Mouse (Mus musculus): ENCODE data around the gene Strn3. TPM values are rescaled to one million over a fixed set of nuclear protein-coding genes. Genes with fewer than 3 reads are reported as not detected.
"Not testable (repeated sequence)": the region's sequence is repeated elsewhere in the genome, so short reads cannot be mapped to it uniquely, and the experiment has no call there.

Gene Strn3
- polyA plus RNA-seq, 1 experiment = 15.7 TPM

DNA sequence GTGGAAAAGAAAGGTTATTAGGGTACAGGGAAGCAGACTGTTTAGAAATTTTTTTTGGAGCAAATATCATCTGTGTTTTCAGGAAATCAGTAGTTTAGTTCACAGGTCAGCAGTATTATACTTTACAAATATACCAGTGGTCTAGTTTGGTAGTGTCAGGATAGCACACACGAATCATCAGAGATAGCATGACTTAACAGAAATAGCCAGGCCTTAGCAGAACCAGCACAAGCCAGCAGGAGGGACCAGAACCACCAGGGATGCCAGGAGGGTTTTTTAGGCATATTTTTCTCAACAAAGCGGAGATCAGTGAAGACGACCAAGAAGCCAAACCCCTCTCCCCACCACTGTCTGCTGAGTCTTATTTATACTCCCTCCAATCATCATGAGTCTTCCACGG is 18.4 kb downstream of the Strn3 start:
- peaks cover 17% of the 10 kb centered on the region for H3K4me1 ChIP-seq (ENCODE audit: control insufficient read depth, insufficient read depth, low read length)
- no peaks in the 10 kb centered on the region for H3K36me3 ChIP-seq (ENCODE audit: control insufficient read depth, insufficient read depth, low read length)
- TF ChIP-seq POLR2A (IDR thresholded peaks at IDR 0.05; ENCODE audit: low read depth, low read length) (no peak), CTCF (conservative IDR thresholded peaks at IDR 0.05; ENCODE audit: insufficient read depth, insufficient read length, low read depth, low read length) (no peak)

DNA sequence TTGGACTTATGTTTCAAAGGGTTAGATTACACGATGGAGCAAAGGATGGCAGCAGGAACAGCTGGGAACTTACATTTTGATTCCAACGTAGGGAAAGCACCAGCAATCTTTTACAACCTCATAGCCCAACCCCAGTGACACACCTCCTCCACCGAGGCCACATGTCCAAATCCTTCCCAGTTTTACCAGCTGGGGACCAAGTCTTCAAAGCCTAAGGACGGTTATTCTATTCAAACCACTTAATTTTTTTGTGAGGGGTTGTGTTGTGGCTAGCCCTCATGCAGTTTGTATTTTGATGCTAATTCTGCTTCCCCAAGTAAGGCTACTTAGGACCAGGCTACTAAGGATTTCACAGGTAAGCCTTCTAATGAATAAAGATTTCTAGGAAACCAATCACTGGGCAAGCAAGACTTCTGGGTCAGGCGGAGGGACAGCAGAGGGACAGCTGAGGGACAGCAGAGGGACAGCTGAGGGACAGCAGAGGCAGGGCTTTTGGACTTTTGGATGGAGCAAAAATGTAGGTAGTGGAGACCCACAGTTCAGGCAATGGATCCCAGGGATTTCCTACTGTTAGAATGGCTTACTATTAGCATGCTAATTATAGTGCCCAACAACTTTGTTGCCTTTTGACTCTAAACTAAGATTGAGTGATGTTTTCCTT is 20.3 kb downstream of the Strn3 start:
- Histone ChIP-seq H3K27me3 (replicated peaks; ENCODE audit: control insufficient read depth, insufficient read depth, low read length) (no peaks in the 10 kb centered on the region), H3K4me1 (ENCODE audit: control insufficient read depth, insufficient read depth, low read length) (peaks cover 20% of the 10 kb centered on the region), H3K4me3 (ENCODE audit: insufficient read depth, low read depth, low read length) (no peak overlapping the region), H3K36me3 (ENCODE audit: control insufficient read depth, insufficient read depth, low read length) (no peaks in the 10 kb centered on the region), H3K27ac (ENCODE audit: insufficient read depth, low read depth, low read length) (no peak overlapping the region)
- 44% methylated on average over 5 of the region's 5 CpGs for WGBS
- DNase-seq = no peak
- TF ChIP-seq POLR2A (IDR thresholded peaks at IDR 0.05; ENCODE audit: low read depth, low read length) (no peak), CTCF (conservative IDR thresholded peaks at IDR 0.05; ENCODE audit: insufficient read depth, insufficient read length, low read depth, low read length) (no peak)

More for the DNA sequence above, 18.4 kb downstream of the Strn3 start:
- Histone ChIP-seq H3K27ac (ENCODE audit: insufficient read depth, low read depth, low read length) (no peak overlapping the region), H3K4me3 (ENCODE audit: insufficient read depth, low read depth, low read length) (no peak overlapping the region), H3K27me3 (replicated peaks; ENCODE audit: control insufficient read depth, insufficient read depth, low read length) (no peaks in the 10 kb centered on the region)
- DNase-seq = no peak
- 56% methylated on average over 4 of the region's 4 CpGs for WGBS

DNA sequence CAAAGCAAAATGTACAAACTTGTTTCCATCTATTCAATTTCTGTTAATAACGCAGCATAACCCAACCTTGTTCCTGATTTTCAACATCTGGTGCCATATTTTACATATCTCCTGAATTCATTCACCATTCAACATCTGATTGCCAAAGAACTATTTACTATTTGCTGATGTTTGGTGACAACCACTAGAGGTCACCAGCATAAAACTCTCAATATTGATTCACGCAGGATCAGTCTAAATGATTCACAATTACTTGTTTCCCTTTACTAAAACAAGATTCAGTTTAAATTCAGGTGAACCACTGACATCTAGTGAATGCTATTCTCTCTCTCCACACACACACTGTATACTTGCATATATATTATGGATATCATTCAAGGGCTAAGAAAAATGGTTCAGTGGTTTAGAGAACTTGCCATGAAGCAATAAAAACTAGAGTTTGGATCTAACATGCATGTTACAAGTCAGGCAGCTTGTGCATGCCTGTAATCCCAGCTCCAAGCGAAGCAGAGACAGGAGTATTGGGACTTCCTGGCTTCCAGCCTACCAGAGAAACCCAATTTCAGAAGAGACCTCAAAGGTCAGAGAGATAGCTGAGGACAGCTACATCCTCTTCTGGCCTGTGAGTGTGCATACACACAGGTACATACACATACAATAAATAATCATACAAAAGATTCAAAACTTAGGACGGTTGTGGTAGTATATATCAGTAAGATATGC is 24.8 kb downstream of the Strn3 start:
- Histone ChIP-seq H3K4me1 (ENCODE audit: control insufficient read depth, insufficient read depth, low read length) (peaks cover 33% of the 10 kb centered on the region), H3K27ac (ENCODE audit: insufficient read depth, low read depth, low read length) (no peak overlapping the region), H3K27me3 (replicated peaks; ENCODE audit: control insufficient read depth, insufficient read depth, low read length) (no peaks in the 10 kb centered on the region), H3K36me3 (ENCODE audit: control insufficient read depth, insufficient read depth, low read length) (no peaks in the 10 kb centered on the region), H3K4me3 (ENCODE audit: insufficient read depth, low read depth, low read length) (no peak overlapping the region)
- TF ChIP-seq POLR2A (IDR thresholded peaks at IDR 0.05; ENCODE audit: low read depth, low read length) (no peak), CTCF (conservative IDR thresholded peaks at IDR 0.05; ENCODE audit: insufficient read depth, insufficient read length, low read depth, low read length) (no peak)
- 45% methylated on average over 4 of the region's 4 CpGs for WGBS
- DNase-seq = peak; percentile 41

GRCm38 (mm10) chr12:51663908-51664307 is 27.8 kb downstream of the Strn3 start:
- H3K27ac ChIP-seq (ENCODE audit: insufficient read depth, low read depth, low read length) = peak overlapping the region; percentile 72
- DNase-seq = no peak
- H3K36me3 ChIP-seq (ENCODE audit: control insufficient read depth, insufficient read depth, low read length) = no peaks in the 10 kb centered on the region
- peaks cover 24% of the 10 kb centered on the region for H3K4me1 ChIP-seq (ENCODE audit: control insufficient read depth, insufficient read depth, low read length)
- TF ChIP-seq CTCF (conservative IDR thresholded peaks at IDR 0.05; ENCODE audit: insufficient read depth, insufficient read length, low read depth, low read length) (no peak), POLR2A (IDR thresholded peaks at IDR 0.05; ENCODE audit: low read depth, low read length) (no peak)
- no peak overlapping the region for H3K4me3 ChIP-seq (ENCODE audit: insufficient read depth, low read depth, low read length)
- H3K27me3 ChIP-seq (replicated peaks; ENCODE audit: control insufficient read depth, insufficient read depth, low read length) = no peaks in the 10 kb centered on the region

- H3K27ac ChIP-seq (ENCODE audit: insufficient read depth, low read depth, low read length) = peak overlapping the region; percentile 98
- no peak overlapping the region for H3K4me3 ChIP-seq (ENCODE audit: insufficient read depth, low read depth, low read length)
- H3K4me1 ChIP-seq (ENCODE audit: control insufficient read depth, insufficient read depth, low read length) = peaks cover 23% of the 10 kb centered on the region
- peak; percentile 62 for DNase-seq
- H3K27me3 ChIP-seq (replicated peaks; ENCODE audit: control insufficient read depth, insufficient read depth, low read length) = no peaks in the 10 kb centered on the region
- H3K36me3 ChIP-seq (ENCODE audit: control insufficient read depth, insufficient read depth, low read length) = no peaks in the 10 kb centered on the region
- no peak for TF ChIP-seq POLR2A (IDR thresholded peaks at IDR 0.05; ENCODE audit: low read depth, low read length)
- TF ChIP-seq CTCF (conservative IDR thresholded peaks at IDR 0.05; ENCODE audit: insufficient read depth, insufficient read length, low read depth, low read length) = no peak
Measured at GRCm38 (mm10) chr12:51663011-51663410, 28.7 kb downstream of the Strn3 start.

DNA sequence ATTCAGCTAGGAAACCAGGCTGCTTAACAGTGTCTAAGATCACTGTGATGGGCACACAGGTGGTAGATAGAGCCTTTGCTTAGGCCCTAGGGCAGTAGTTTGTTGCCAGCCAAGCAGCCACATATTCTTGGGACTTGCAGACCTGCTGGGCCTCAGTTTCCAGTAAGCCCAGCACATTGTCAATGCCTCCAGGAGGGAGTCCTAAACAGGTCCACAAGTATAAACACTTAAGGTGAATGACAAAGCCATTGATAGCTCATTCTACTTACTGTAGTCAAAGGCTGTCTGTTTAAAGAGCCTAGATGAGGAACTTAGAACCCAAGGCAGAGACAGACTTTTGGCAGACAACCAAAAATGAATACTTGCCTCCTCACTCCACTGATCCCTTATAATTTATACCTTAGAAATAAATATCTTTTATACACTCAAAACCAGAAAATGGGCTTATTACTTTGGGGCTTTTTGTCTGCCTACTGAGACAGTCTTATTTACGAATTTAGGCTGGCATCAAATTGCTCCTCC is 35.7 kb downstream of the Strn3 start:
- H3K4me1 ChIP-seq (ENCODE audit: control insufficient read depth, insufficient read depth, low read length) = 0 out of 2 replicates have a peak, but pooled peaks cover 2% of the 10 kb centered on the region
- 70% methylated on average over 1 of the region's 1 CpGs for WGBS
- H3K27me3 ChIP-seq (replicated peaks; ENCODE audit: control insufficient read depth, insufficient read depth, low read length) = no peaks in the 10 kb centered on the region
- no peaks in the 10 kb centered on the region; the same call in 1 of the 2 replicates for H3K36me3 ChIP-seq (ENCODE audit: control insufficient read depth, insufficient read depth, low read length)
- TF ChIP-seq CTCF (conservative IDR thresholded peaks at IDR 0.05; ENCODE audit: insufficient read depth, insufficient read length, low read depth, low read length) = no peak
- no peak for TF ChIP-seq POLR2A (IDR thresholded peaks at IDR 0.05; ENCODE audit: low read depth, low read length)
- no peak overlapping the region for H3K4me3 ChIP-seq (ENCODE audit: insufficient read depth, low read depth, low read length)
- DNase-seq = no peak
- no peak overlapping the region for H3K27ac ChIP-seq (ENCODE audit: insufficient read depth, low read depth, low read length)

DNA sequence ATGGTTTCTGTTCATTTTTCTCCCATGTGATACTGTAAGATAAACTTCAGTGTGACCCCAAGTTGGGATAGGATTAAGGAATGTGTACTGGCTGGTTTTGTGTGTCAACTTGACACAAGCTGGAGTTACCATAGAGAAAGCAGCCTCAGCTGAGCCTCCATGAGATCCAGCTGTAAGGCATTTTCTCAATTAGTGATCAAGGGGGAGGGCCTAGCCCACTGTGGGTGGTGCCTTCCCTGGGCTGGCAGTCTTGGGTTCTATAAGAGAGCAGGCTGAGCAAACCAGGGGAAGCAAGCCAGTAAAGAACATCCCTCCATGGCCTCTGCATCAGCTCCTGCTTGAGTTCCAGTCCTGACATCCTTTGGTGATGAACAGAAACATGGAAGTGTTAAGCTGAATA is 42.3 kb downstream of the Strn3 start:
- H3K4me1 ChIP-seq (ENCODE audit: control insufficient read depth, insufficient read depth, low read length); H3K36me3 ChIP-seq (ENCODE audit: control insufficient read depth, insufficient read depth, low read length); H3K27me3 ChIP-seq (replicated peaks; ENCODE audit: control insufficient read depth, insufficient read depth, low read length); H3K4me3 ChIP-seq (ENCODE audit: insufficient read depth, low read depth, low read length); DNase-seq; H3K27ac ChIP-seq (ENCODE audit: insufficient read depth, low read depth, low read length): not testable (repeated sequence)

Data from kidney, adult 2 months (tissue).